33 mouse cellular contexts compared by ENCODE assay signal in the genomic region with DNA sequence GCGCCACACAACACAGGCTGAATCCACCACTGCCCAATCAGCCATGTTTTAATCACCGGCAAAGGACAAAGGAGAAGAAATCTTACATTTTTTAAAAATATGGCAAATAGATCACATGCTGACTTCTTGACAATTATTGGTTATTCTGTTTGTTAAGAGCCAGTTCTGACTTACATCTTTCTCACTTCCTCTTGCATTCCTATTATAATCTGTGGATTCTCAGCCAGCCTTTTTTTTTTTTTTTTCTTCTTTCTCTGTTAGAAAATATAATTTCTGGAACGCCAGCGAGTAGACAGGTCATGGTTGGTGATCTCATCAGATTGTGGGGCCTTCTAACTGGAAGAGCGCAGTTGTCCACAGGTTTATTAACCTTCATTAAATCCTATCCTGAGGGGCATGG. TPM values are rescaled to one million over a fixed set of nuclear protein-coding genes. Genes with fewer than 3 reads are reported as not detected.
"Had no signal": no experiment of that assay in that cellular context is flagged by ENCODE, and none has a peak within 500 bp of the region (broad histone marks: within the 10 kb centered on the region; RNA-seq: fewer than 3 reads in every experiment).

No protein-coding gene starts in this region.

- H3K9me3 ChIP-seq: embryonic facial prominence, embryonic 10.5 days; embryonic facial prominence, embryonic 12.5 days; embryonic facial prominence, embryonic 13.5 days; embryonic facial prominence, embryonic 15.5 days; forebrain, embryonic 10.5 days; forebrain, embryonic 12.5 days; forebrain, embryonic 13.5 days; forebrain, embryonic 15.5 days; heart, embryonic 10.5 days had no signal

- H3K27ac ChIP-seq: embryonic facial prominence, embryonic 10.5 days; embryonic facial prominence, embryonic 12.5 days; embryonic facial prominence, embryonic 13.5 days; embryonic facial prominence, embryonic 15.5 days; forebrain, embryonic 10.5 days; forebrain, embryonic 12.5 days; forebrain, embryonic 13.5 days; forebrain, embryonic 15.5 days; heart, adult 2 months; heart, embryonic 10.5 days had no signal

- H3K4me2 ChIP-seq: embryonic facial prominence, embryonic 12.5 days; embryonic facial prominence, embryonic 13.5 days; embryonic facial prominence, embryonic 15.5 days; forebrain, embryonic 12.5 days; forebrain, embryonic 13.5 days; forebrain, embryonic 15.5 days had no signal

- H3K27me3 ChIP-seq: embryonic facial prominence, embryonic 12.5 days; embryonic facial prominence, embryonic 13.5 days; embryonic facial prominence, embryonic 15.5 days; forebrain, embryonic 12.5 days; forebrain, embryonic 13.5 days; forebrain, embryonic 15.5 days had no signal

- H3K4me1 ChIP-seq: forebrain, embryonic 13.5 days; forebrain, embryonic 15.5 days had no signal

- H3K9ac ChIP-seq: embryonic facial prominence, embryonic 12.5 days; embryonic facial prominence, embryonic 13.5 days; embryonic facial prominence, embryonic 15.5 days; forebrain, embryonic 12.5 days; forebrain, embryonic 13.5 days; forebrain, embryonic 15.5 days; forebrain, postnatal 0 days had no signal

- H3K4me3 ChIP-seq: embryonic facial prominence, embryonic 10.5 days; embryonic facial prominence, embryonic 12.5 days; embryonic facial prominence, embryonic 13.5 days; embryonic facial prominence, embryonic 15.5 days; erythroblast, embryonic 14.5 days; forebrain, embryonic 10.5 days; forebrain, embryonic 12.5 days; forebrain, embryonic 13.5 days; forebrain, embryonic 15.5 days; gastrocnemius, adult 2 months; heart, adult 2 months; heart, embryonic 10.5 days had no signal

- DNase-seq: cerebellum, adult 9-10 months; cerebellum, postnatal 10 days; cerebellum, postnatal 14 days; cerebellum, postnatal 25 days; cerebellum, postnatal 36 days; embryo, embryonic 11 days; forebrain, postnatal 0 days; gastrocnemius, adult 2 months; gastrocnemius, postnatal 10 days; gastrocnemius, postnatal 14 days; gastrocnemius, postnatal 25 days; gastrocnemius, postnatal 36 days; heart, adult 11 months; heart, adult 18-20 months; heart, adult 2 months had no signal

RNA-seq across cellular contexts. Expression of a gene that starts 36.3 kb away (rescaled TPM):
- total RNA-seq: common myeloid progenitor, adult 5-6 weeks; gastrocnemius, adult 18-20 months; gastrocnemius, adult 2 months; gastrocnemius, adult 8-10 months; gastrocnemius, postnatal 25 days; gastrocnemius, postnatal 36 days; granulocyte monocyte progenitor cell, adult 5-6 weeks; heart, adult 18-20 months; heart, adult 2 months; heart, adult 8-10 months had no signal
- polyA plus RNA-seq: embryonic facial prominence, embryonic 10.5 days; embryonic facial prominence, embryonic 11.5 days; embryonic facial prominence, embryonic 12.5 days; embryonic facial prominence, embryonic 15.5 days; erythroblast, embryonic 14.5 days; forebrain, embryonic 10.5 days; forebrain, embryonic 11.5 days; forebrain, embryonic 16.5 days had no signal
